Mouse (Mus musculus) megakaryocyte, embryonic 14.5 days (primary cell): ENCODE measurements around the gene Farp1.

Source experiments
- FLI1 ChIP-seq: IDR thresholded peaks from 2 replicates; pipeline ENCODE4 v1.6.1; 2012; ENCODE audit warnings: low read length, inconsistent platforms, mixed read lengths
- GATA1 ChIP-seq: IDR thresholded peaks from 3 replicates; pipeline ENCODE4 v1.6.1; 2012; ENCODE audit warnings: mixed read lengths, low read length, inconsistent platforms, borderline replicate concordance

DNA sequence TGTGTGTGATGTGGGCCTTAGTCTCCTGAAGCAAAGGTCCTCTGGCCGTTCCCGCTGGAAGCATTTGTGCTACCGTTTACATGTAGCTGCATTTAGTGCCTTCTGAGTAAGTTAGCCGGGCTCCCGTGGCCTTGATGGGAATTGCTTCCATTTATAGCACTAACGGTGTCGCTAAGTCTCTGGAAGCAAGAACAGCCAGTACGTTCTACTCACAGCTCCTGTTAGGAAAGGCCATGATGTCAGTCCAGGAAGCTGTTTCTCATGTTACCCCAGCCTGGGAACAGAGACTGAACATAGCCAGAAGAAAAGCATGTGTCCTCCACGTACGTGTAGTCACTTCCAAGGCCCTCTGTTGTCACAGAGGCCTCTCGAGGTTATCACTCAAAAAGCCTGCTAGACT lies 190.8 kb downstream of the Farp1 start:
- TF ChIP-seq GATA1 (no peak), FLI1 (no peak)
